Mouse (Mus musculus) neutrophil, adult 65 days (primary cell): ENCODE measurements around the gene Cand1. TPM values are rescaled to one million over a fixed set of nuclear protein-coding genes. Genes with fewer than 3 reads are reported as not detected.

Experiments used
- total RNA-seq: library from RNA; stranded (reverse); gene quantifications from 2 replicates; pipeline ENCODE4 v1.2.4, GENCODE M21; 2023

Gene Cand1
- total RNA-seq: 32.4 and 44.8 TPM in 2 replicates

GRCm38 (mm10) chr10:119239969-119240721 lies at the start of gene Cand1:
Gene Cand1, minus strand, starts transcription at chr10:119240055.

Other genes with a start within 250 kb of the Cand1 start
- not detected in 2 replicates for gene Grip1, start 213.8 kb upstream of the Cand1 start, total RNA-seq